9 mouse cellular contexts compared by ENCODE assay signal in the genomic region with DNA sequence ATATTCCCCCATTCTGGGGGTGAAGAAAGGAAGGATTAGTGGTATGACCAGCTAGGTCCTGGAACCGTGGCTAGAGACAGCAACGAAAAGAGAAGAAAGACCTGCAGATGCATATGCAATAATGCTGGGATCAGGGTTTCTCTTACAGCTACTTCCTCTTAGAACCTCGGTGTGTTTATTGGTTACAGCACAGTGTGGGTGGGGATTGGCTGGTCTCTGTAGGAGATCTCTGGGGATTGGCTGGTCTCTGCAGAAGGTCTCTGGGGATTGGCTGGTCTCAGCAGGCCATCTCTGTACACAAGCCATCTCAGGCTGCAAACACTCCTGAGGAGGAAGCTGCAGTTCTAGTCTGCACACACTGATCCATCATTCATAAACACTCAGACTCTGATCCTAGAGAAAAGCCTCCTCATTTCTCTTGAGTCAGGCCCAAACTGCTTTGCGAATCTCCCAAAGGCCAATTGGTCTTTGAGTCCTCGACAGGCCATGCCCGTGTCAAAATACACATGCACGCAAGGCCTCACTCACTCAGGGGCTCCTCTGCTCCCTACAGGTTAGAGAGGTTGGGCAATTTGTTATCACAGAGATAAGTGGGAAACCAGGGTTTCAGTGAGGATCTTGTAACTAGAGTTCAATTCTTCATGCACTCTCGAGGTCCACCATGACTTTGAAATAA. TPM values are rescaled to one million over a fixed set of nuclear protein-coding genes. Genes with fewer than 3 reads are reported as not detected.
DNase-seq lines count a peak whose midpoint lies in the region; ATAC-seq lines count a peak whose summit lies in the region.
"Had no signal": no experiment of that assay in that cellular context is flagged by ENCODE, and none has a peak within 500 bp of the region (broad histone marks: within the 10 kb centered on the region; RNA-seq: fewer than 3 reads in every experiment).

No protein-coding gene starts in this region.

- no peak overlapping the region for H3K4me3 ChIP-seq in kidney, embryonic 15.5 days (replicated peaks)
- no peak overlapping the region for H3K4me3 ChIP-seq in kidney, embryonic 16.5 days (ENCODE audit: low read length)
- no peak overlapping the region for H3K4me3 ChIP-seq in limb, embryonic 10.5 days
- no peak overlapping the region for H3K4me3 ChIP-seq in midbrain, embryonic 13.5 days (replicated peaks)
- H3K4me3 ChIP-seq: forebrain, embryonic 10.5 days had no signal

- peaks cover 26% of the 10 kb centered on the region for H3K4me1 ChIP-seq in kidney, embryonic 15.5 days
- H3K4me1 ChIP-seq in kidney, embryonic 16.5 days (ENCODE audit: insufficient read depth, low read length) = peaks cover 2% of the 10 kb centered on the region
- peaks cover 32% of the 10 kb centered on the region for H3K4me1 ChIP-seq in limb, embryonic 10.5 days
- H3K4me1 ChIP-seq in midbrain, embryonic 13.5 days (replicated peaks) = peaks cover 25% of the 10 kb centered on the region

- H3K27ac ChIP-seq in kidney, embryonic 15.5 days = no peak overlapping the region
- no peak overlapping the region for H3K27ac ChIP-seq in kidney, embryonic 16.5 days (ENCODE audit: low read length)
- H3K27ac ChIP-seq in limb, embryonic 10.5 days = peak overlapping the region; percentile 23; the same call in 1 of the 2 replicates
- no peak overlapping the region for H3K27ac ChIP-seq in midbrain, embryonic 13.5 days

- no peaks in the 10 kb centered on the region for H3K27me3 ChIP-seq in kidney, embryonic 15.5 days
- no peaks in the 10 kb centered on the region for H3K27me3 ChIP-seq in kidney, embryonic 16.5 days (ENCODE audit: insufficient read depth, low read length)
- H3K27me3 ChIP-seq in limb, embryonic 10.5 days (ENCODE audit: low read depth, poor library complexity, severe bottlenecking) = no peaks in the 10 kb centered on the region
- no peaks in the 10 kb centered on the region for H3K27me3 ChIP-seq in midbrain, embryonic 13.5 days

- no peaks in the 10 kb centered on the region for H3K36me3 ChIP-seq in kidney, embryonic 15.5 days
- H3K36me3 ChIP-seq in kidney, embryonic 16.5 days (ENCODE audit: insufficient read depth, low read length) = no peaks in the 10 kb centered on the region
- H3K36me3 ChIP-seq in limb, embryonic 10.5 days = no peaks in the 10 kb centered on the region
- no peaks in the 10 kb centered on the region for H3K36me3 ChIP-seq in midbrain, embryonic 13.5 days
- H3K36me3 ChIP-seq: forebrain, embryonic 10.5 days had no signal

- H3K4me2 ChIP-seq in kidney, embryonic 15.5 days = no peak overlapping the region
- H3K4me2 ChIP-seq in kidney, embryonic 16.5 days (replicated peaks; ENCODE audit: low read depth, low read length) = no peak overlapping the region
- no peak overlapping the region for H3K4me2 ChIP-seq in midbrain, embryonic 13.5 days (replicated peaks)

- ATAC-seq in kidney, embryonic 15.5 days (replicated peaks; ENCODE audit: low FRiP score) = 0 out of 2 replicates have a peak, but pooled peaks have one; percentile 31
- no peak; the same call in 1 of the 2 replicates for ATAC-seq in kidney, embryonic 16.5 days (ENCODE audit: low FRiP score, low TSS enrichment)
- no peak for ATAC-seq in midbrain, embryonic 13.5 days

- H3K9ac ChIP-seq in kidney, embryonic 15.5 days = no peak overlapping the region
- no peak overlapping the region for H3K9ac ChIP-seq in kidney, embryonic 16.5 days (replicated peaks; ENCODE audit: low read length)
- no peak overlapping the region for H3K9ac ChIP-seq in midbrain, embryonic 13.5 days (replicated peaks)

- DNase-seq in brain, adult 2 months (ENCODE audit: low read depth, low spot score) = peak; percentile 61
- DNase-seq in limb, embryonic 10.5 days (ENCODE audit: low spot score) = no peak
- peak; percentile 3 for DNase-seq in spleen, adult 12 weeks (ENCODE audit: low spot score)
- no peak for DNase-seq in MN1 (ENCODE audit: low spot score)
- DNase-seq in gastrocnemius, adult 18-20 months (ENCODE audit: low spot score) = no peak

- 80% methylated on average over 8 of the region's 8 CpGs for WGBS in kidney, embryonic 15.5 days
- 75% methylated on average over 8 of the region's 8 CpGs for WGBS in kidney, embryonic 16.5 days
- WGBS in limb, embryonic 10.5 days = 83% methylated on average over 8 of the region's 8 CpGs
- 81% methylated on average over 8 of the region's 8 CpGs for WGBS in midbrain, embryonic 13.5 days

- no peaks in the 10 kb centered on the region for H3K9me3 ChIP-seq in kidney, embryonic 15.5 days (replicated peaks)
- H3K9me3 ChIP-seq in kidney, embryonic 16.5 days (ENCODE audit: low read length) = peaks cover 3% of the 10 kb centered on the region
- H3K9me3 ChIP-seq in limb, embryonic 10.5 days (replicated peaks) = no peaks in the 10 kb centered on the region
- no peaks in the 10 kb centered on the region for H3K9me3 ChIP-seq in midbrain, embryonic 13.5 days
- H3K9me3 ChIP-seq: forebrain, embryonic 10.5 days had no signal

RNA-seq across cellular contexts. Expression of gene Ndufb4, which starts 35.1 kb away (rescaled TPM):
- polyA plus RNA-seq in kidney, embryonic 15.5 days (2015; fragmentation: Nextera tagmentation; extraction: Ambion mirVana) = 57.1 and 74.5 TPM in 2 replicates
- 45.0 and 59.9 TPM in 2 replicates for polyA plus RNA-seq in kidney, embryonic 16.5 days (2015; fragmentation: Nextera tagmentation; extraction: Ambion mirVana)
- 40.4 and 46.7 TPM in 2 replicates for polyA plus RNA-seq in limb, embryonic 10.5 days (2016; fragmentation: Nextera tagmentation; extraction: Ambion mirVana)
- 100 to 1,000 TPM; 198 to 200 TPM for total RNA-seq in gastrocnemius, adult 18-20 months (2021)
- 58.4 and 58.8 TPM in 2 replicates for polyA plus RNA-seq in midbrain, embryonic 13.5 days (2015; fragmentation: Nextera tagmentation; extraction: Ambion mirVana)

Comparison
In these comparisons a context has a peak if more than half of its experiments do, and no peak if none do; other contexts are left out.
1. DNase-seq: peak in brain, adult 2 months (single experiment) and spleen, adult 12 weeks (single experiment); none in limb, embryonic 10.5 days (single experiment), MN1 (single experiment) and gastrocnemius, adult 18-20 months (single experiment).